Mouse (Mus musculus): ENCODE measurements around the gene Gm8247. TPM values are rescaled to one million over a fixed set of nuclear protein-coding genes. Genes with fewer than 3 reads are reported as not detected.
"Not testable (repeated sequence)": the region's sequence is repeated elsewhere in the genome, so short reads cannot be mapped to it uniquely, and the experiment has no call there.

The Gm8247 gene
- not detected in 2 replicates for polyA plus RNA-seq (2015; fragmentation: Nextera tagmentation; extraction: Ambion mirVana)

GRCm38 (mm10) chr14:44582853-44583252, at the start of gene Gm8247:
Gene Gm8247 (plus strand): TSS chr14:44583153.
- not testable (repeated sequence) for H3K36me3 ChIP-seq (ENCODE audit: control insufficient read depth, insufficient read depth); H3K4me3 ChIP-seq (replicated peaks; ENCODE audit: low read length); H3K27ac ChIP-seq (ENCODE audit: low read length); H3K9me3 ChIP-seq (ENCODE audit: control insufficient read depth, low read length); H3K9ac ChIP-seq (replicated peaks; ENCODE audit: low read depth, low read length); H3K4me1 ChIP-seq (replicated peaks; ENCODE audit: control insufficient read depth, insufficient read depth, low read length); ATAC-seq; H3K27me3 ChIP-seq (replicated peaks; ENCODE audit: control insufficient read depth, insufficient read depth, low read length); H3K4me2 ChIP-seq (ENCODE audit: low read length)
- 89% methylated on average over 4 of the region's 4 CpGs for WGBS

- ATAC-seq; H3K27me3 ChIP-seq (replicated peaks; ENCODE audit: control insufficient read depth, insufficient read depth, low read length); H3K9me3 ChIP-seq (ENCODE audit: control insufficient read depth, low read length); H3K27ac ChIP-seq (ENCODE audit: low read length); H3K36me3 ChIP-seq (ENCODE audit: control insufficient read depth, insufficient read depth); H3K4me3 ChIP-seq (replicated peaks; ENCODE audit: low read length); H3K4me1 ChIP-seq (replicated peaks; ENCODE audit: control insufficient read depth, insufficient read depth, low read length); H3K4me2 ChIP-seq (ENCODE audit: low read length); H3K9ac ChIP-seq (replicated peaks; ENCODE audit: low read depth, low read length): not testable (repeated sequence)
- 83% methylated on average over 3 of the region's 5 CpGs for WGBS
Measured at GRCm38 (mm10) chr14:44547961-44548360, 35.0 kb upstream of the Gm8247 start.

GRCm38 (mm10) chr14:44591765-44592164, 8.8 kb downstream of the Gm8247 start:
- not testable (repeated sequence) for H3K27me3 ChIP-seq (replicated peaks; ENCODE audit: control insufficient read depth, insufficient read depth, low read length); H3K4me3 ChIP-seq (replicated peaks; ENCODE audit: low read length); ATAC-seq; H3K9ac ChIP-seq (replicated peaks; ENCODE audit: low read depth, low read length); H3K36me3 ChIP-seq (ENCODE audit: control insufficient read depth, insufficient read depth); H3K9me3 ChIP-seq (ENCODE audit: control insufficient read depth, low read length); H3K27ac ChIP-seq (ENCODE audit: low read length); H3K4me2 ChIP-seq (ENCODE audit: low read length); H3K4me1 ChIP-seq (replicated peaks; ENCODE audit: control insufficient read depth, insufficient read depth, low read length)
- 73% methylated on average over 2 of the region's 2 CpGs for WGBS

- H3K27me3 ChIP-seq (replicated peaks; ENCODE audit: control insufficient read depth, insufficient read depth, low read length); H3K4me2 ChIP-seq (ENCODE audit: low read length); H3K4me1 ChIP-seq (replicated peaks; ENCODE audit: control insufficient read depth, insufficient read depth, low read length); H3K9me3 ChIP-seq (ENCODE audit: control insufficient read depth, low read length); H3K9ac ChIP-seq (replicated peaks; ENCODE audit: low read depth, low read length); ATAC-seq; H3K4me3 ChIP-seq (replicated peaks; ENCODE audit: low read length); H3K27ac ChIP-seq (ENCODE audit: low read length); H3K36me3 ChIP-seq (ENCODE audit: control insufficient read depth, insufficient read depth): not testable (repeated sequence)
- 78% methylated on average over 4 of the region's 4 CpGs for WGBS
Measured at GRCm38 (mm10) chr14:44627737-44628136, 44.8 kb downstream of the Gm8247 start, which contains the start of gene Gm5624. Gene Gm5624 (minus strand): TSS chr14:44627938.

Other genes with a start within 250 kb of the Gm8247 start
- gene Gm5930, start 244.6 kb upstream of the Gm8247 start, polyA plus RNA-seq (2015; fragmentation: Nextera tagmentation; extraction: Ambion mirVana) = not detected in 2 replicates
- gene Gm8229, start 217.8 kb upstream of the Gm8247 start, polyA plus RNA-seq (2015; fragmentation: Nextera tagmentation; extraction: Ambion mirVana) = not detected in 2 replicates
- gene Gm3371, start 172.5 kb upstream of the Gm8247 start, polyA plus RNA-seq (2015; fragmentation: Nextera tagmentation; extraction: Ambion mirVana) = not detected in 2 replicates
- gene Gm8232, start 149.5 kb upstream of the Gm8247 start, polyA plus RNA-seq (2015; fragmentation: Nextera tagmentation; extraction: Ambion mirVana) = not detected in 2 replicates
- not detected in 2 replicates for gene BC061237, start 90.7 kb upstream of the Gm8247 start, polyA plus RNA-seq (2015; fragmentation: Nextera tagmentation; extraction: Ambion mirVana)
- not detected in 2 replicates for gene Gm17093, start 64.9 kb upstream of the Gm8247 start, polyA plus RNA-seq (2015; fragmentation: Nextera tagmentation; extraction: Ambion mirVana)
- gene Gm5624, start 44.8 kb downstream of the Gm8247 start, polyA plus RNA-seq (2015; fragmentation: Nextera tagmentation; extraction: Ambion mirVana) = not detected in 2 replicates
- not detected in 2 replicates for gene Gm8257, start 123.3 kb downstream of the Gm8247 start, polyA plus RNA-seq (2015; fragmentation: Nextera tagmentation; extraction: Ambion mirVana)
- gene Gm8267, start 167.2 kb downstream of the Gm8247 start, polyA plus RNA-seq (2015; fragmentation: Nextera tagmentation; extraction: Ambion mirVana) = not detected in 2 replicates

Data from forebrain, embryonic 16.5 days (tissue).